Mouse (Mus musculus) megakaryocyte-erythroid progenitor cell, adult 5 weeks (primary cell): ENCODE results near the gene Pank1. TPM values are rescaled to one million over a fixed set of nuclear protein-coding genes. Genes with fewer than 3 reads are reported as not detected.

Experiments used
- polyA plus RNA-seq: library from polyadenylated mRNA; stranded (reverse); fragments of >175 nt; gene quantifications from 2 replicates; pipeline ENCODE4 v1.2.3, GENCODE M21; 2012

The Pank1 gene
- polyA plus RNA-seq, result 2.6 and 3.8 TPM in 2 replicates

DNA sequence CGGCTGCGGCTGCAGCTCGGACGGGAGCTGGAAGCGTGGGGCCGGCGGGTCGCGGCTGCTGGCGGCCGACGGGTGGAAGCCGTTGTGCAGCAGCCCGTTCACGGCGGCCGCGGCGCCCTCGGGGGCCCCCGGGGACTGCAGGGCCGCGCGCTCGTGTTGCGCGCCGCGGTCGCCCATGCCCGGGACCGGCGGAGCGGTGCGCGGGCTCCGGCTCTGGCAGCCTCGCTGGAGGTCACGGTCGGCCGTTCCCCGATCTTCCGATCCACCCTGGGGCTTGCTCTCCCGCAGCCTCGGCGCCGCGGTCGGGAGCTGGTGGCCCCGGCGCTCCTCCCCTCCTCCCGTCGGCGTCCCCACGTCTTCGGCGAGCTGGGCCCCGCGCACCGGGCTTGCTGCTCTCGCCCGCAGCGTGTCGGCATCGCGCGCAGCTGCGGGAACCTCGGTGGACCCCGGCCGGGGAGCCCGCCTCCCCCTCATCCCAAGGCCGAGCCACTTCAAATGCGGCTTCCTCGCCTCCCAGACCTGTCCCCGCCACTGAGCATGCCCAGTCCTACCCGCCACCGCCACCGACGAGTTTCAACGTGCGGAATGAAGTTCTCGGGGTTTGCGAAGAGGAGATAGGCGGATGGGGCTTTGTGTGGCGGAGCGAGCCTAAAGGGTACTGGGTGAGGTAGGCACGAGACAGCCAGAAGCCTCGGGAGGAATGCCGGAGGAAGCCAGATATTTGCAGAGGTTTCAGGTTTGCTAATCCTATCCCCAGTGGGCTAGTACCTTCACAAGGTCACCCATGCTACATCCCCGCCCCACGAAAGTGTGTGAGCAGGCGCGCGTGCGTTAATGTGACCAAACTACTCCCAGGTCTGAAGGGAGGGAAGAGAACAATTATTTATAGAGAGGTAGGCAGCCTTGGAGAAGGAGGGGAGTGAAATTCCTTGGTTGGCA lies at the start of gene Pank1:
Gene Pank1, minus strand, starts transcription at position 853 of the 939 bp plus-strand sequence.

DNA sequence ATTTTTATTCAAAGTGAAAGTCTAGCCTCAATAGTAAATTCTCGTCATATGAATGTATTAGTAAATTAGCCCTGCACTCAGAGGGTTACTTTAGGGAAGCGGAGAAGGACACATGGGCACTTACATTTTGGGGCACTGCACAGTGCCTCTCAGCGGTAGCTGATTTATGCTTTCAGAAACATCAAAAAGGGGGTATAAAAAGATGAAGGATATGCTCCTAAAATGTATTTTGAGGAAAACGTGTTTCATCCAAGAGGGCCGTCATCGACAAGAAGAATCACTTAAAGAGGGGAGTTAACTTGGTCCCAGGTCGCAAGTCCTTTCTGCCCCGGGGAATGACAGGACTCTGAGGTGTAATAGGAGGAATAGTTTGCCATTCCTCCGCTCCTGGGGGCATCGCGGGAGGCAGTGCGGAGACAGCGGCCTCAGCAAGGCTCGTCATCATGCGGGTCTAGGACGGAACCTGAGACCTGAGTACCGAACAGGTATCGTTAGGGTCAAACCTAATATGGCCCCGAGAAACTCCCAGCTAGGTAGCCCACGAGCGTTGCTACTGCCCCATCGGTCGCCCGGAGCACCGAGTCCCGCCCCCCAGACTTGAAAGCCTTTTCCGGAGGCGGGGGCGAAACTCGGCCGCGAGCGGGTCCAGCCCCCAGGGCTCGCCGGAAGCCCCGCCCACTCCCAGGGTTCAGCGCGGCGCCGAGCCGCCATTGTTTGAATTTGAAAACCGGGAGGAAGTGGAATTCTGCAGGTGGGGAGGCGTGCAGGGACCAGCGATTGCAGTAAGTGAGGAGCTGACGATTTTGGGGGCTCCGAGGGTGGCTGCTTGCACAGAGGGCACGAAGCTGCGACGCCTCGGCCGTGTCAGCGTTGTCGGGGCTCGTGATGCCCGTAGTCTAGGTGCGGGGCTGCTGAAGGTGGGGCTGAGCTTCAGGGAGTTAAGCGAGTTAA lies 42.7 kb upstream of the Pank1 start, which contains the start of gene Kif20b:
Gene Kif20b, plus strand, starts transcription at position 710 of the 951 bp plus-strand sequence.

Other genes starting within 250 kb of the Pank1 start
- gene Ifit1bl2, start 238.7 kb downstream of the Pank1 start, polyA plus RNA-seq, result 0.22 TPM in 1 of 2 replicates, not detected in the other
- gene Ifit1, start 238.6 kb downstream of the Pank1 start, polyA plus RNA-seq, result 0.04 and 0.22 TPM in 2 replicates
- gene Slc16a12, start 132.2 kb downstream of the Pank1 start, polyA plus RNA-seq, result 0.02 and 0.06 TPM in 2 replicates
- gene Kif20b, start 42.9 kb upstream of the Pank1 start, polyA plus RNA-seq, result 6.7 and 10.0 TPM in 2 replicates